ENCODE assay signal across 11 mouse cellular contexts in genomic region chr6:76754867-76755266, GRCm38 (mm10).
A peak's percentile ranks its signal among the peaks of the same experiment; 100 is the strongest.
DNase-seq lines count a peak whose midpoint lies in the region; ATAC-seq lines count a peak whose summit lies in the region.
"Had no signal": no experiment of that assay in that cellular context is flagged by ENCODE, and none has a peak within 500 bp of the region (broad histone marks: within the 10 kb centered on the region; RNA-seq: fewer than 3 reads in every experiment).

No protein-coding gene starts in this region.

- no peaks in the 10 kb centered on the region for H3K27me3 ChIP-seq in forebrain, embryonic 15.5 days
- no peaks in the 10 kb centered on the region for H3K27me3 ChIP-seq in forebrain, embryonic 12.5 days
- no peaks in the 10 kb centered on the region for H3K27me3 ChIP-seq in embryonic facial prominence, embryonic 10.5 days (replicated peaks; ENCODE audit: low read depth, poor library complexity, severe bottlenecking)
- H3K27me3 ChIP-seq in neural tube, embryonic 15.5 days (replicated peaks), result no peaks in the 10 kb centered on the region

- ATAC-seq in forebrain, embryonic 15.5 days (replicated peaks), result 0 out of 2 replicates have a peak, but pooled peaks have one; percentile 32
- ATAC-seq in forebrain, embryonic 12.5 days (ENCODE audit: low FRiP score), result no peak
- ATAC-seq in cerebellum, adult (ENCODE audit: insufficient number of reproducible peaks, low FRiP score, low TSS enrichment), result no peak; the same call in 1 of the 2 replicates
- ATAC-seq in neural tube, embryonic 15.5 days (ENCODE audit: low FRiP score), result no peak
- ATAC-seq: CD4-positive, CD25-positive, alpha-beta regulatory T cell, adult 4 months had no signal

- no peak overlapping the region for H3K9ac ChIP-seq in forebrain, embryonic 15.5 days (replicated peaks)
- H3K9ac ChIP-seq in forebrain, embryonic 12.5 days, result no peak overlapping the region
- H3K9ac ChIP-seq in neural tube, embryonic 15.5 days (replicated peaks), result no peak overlapping the region

- intact Hi-C loops in left cerebral cortex, postnatal 4 days (cut with DNase I), result no loop called here

- H3K27ac ChIP-seq in forebrain, embryonic 15.5 days (replicated peaks), result no peak overlapping the region
- H3K27ac ChIP-seq in forebrain, embryonic 12.5 days, result no peak overlapping the region
- no peak overlapping the region for H3K27ac ChIP-seq in embryonic facial prominence, embryonic 10.5 days (replicated peaks)
- no peak overlapping the region for H3K27ac ChIP-seq in neural tube, embryonic 15.5 days (replicated peaks)
- H3K27ac ChIP-seq: kidney, postnatal 0 days had no signal

- no peaks in the 10 kb centered on the region for H3K9me3 ChIP-seq in forebrain, embryonic 15.5 days
- no peaks in the 10 kb centered on the region for H3K9me3 ChIP-seq in forebrain, embryonic 12.5 days
- H3K9me3 ChIP-seq in embryonic facial prominence, embryonic 10.5 days, result no peaks in the 10 kb centered on the region
- no peaks in the 10 kb centered on the region for H3K9me3 ChIP-seq in neural tube, embryonic 15.5 days (replicated peaks)

- H3K4me2 ChIP-seq in forebrain, embryonic 15.5 days (replicated peaks), result no peak overlapping the region
- H3K4me2 ChIP-seq in forebrain, embryonic 12.5 days, result no peak overlapping the region
- no peak overlapping the region for H3K4me2 ChIP-seq in neural tube, embryonic 15.5 days

- 0 out of 2 replicates have a peak, but pooled peaks cover 3% of the 10 kb centered on the region for H3K4me1 ChIP-seq in forebrain, embryonic 15.5 days
- H3K4me1 ChIP-seq in forebrain, embryonic 12.5 days, result no peaks in the 10 kb centered on the region
- peaks cover 9% of the 10 kb centered on the region for H3K4me1 ChIP-seq in embryonic facial prominence, embryonic 10.5 days
- no peaks in the 10 kb centered on the region for H3K4me1 ChIP-seq in neural tube, embryonic 15.5 days

- H3K36me3 ChIP-seq in forebrain, embryonic 15.5 days, result no peaks in the 10 kb centered on the region
- H3K36me3 ChIP-seq in forebrain, embryonic 12.5 days (replicated peaks), result no peaks in the 10 kb centered on the region
- no peaks in the 10 kb centered on the region for H3K36me3 ChIP-seq in embryonic facial prominence, embryonic 10.5 days (replicated peaks)
- H3K36me3 ChIP-seq in neural tube, embryonic 15.5 days, result no peaks in the 10 kb centered on the region

- H3K4me3 ChIP-seq in forebrain, embryonic 15.5 days, result no peak overlapping the region
- no peak overlapping the region for H3K4me3 ChIP-seq in forebrain, embryonic 12.5 days (replicated peaks)
- no peak overlapping the region for H3K4me3 ChIP-seq in embryonic facial prominence, embryonic 10.5 days
- no peak overlapping the region for H3K4me3 ChIP-seq in neural tube, embryonic 15.5 days (replicated peaks)

- 38% methylated on average over 3 of the region's 3 CpGs for WGBS in forebrain, embryonic 15.5 days
- WGBS in forebrain, embryonic 12.5 days, result 63% methylated on average over 3 of the region's 3 CpGs
- WGBS in embryonic facial prominence, embryonic 10.5 days, result 46% methylated on average over 3 of the region's 3 CpGs
- WGBS in neural tube, embryonic 15.5 days, result 51% methylated on average over 3 of the region's 3 CpGs

- DNase-seq in left cerebral cortex, adult 11 months (ENCODE audit: low spot score), result peak; percentile 11
- no peak for DNase-seq in left cerebral cortex, postnatal 4 days
- peak; percentile 12 for DNase-seq in embryonic facial prominence, embryonic 10.5 days (ENCODE audit: low spot score)
- DNase-seq in right cerebral cortex, postnatal 14 days, result peak; percentile 5
- DNase-seq: thymus, postnatal 25 days had no signal
